Mouse (Mus musculus): ENCODE measurements at regions not wholly inside any gene's neighbourhood (a gene's known extent, or its start where the extent isn't known, plus 50 kb on each side); places are given as distances from the start of the nearest gene placed in this dataset.

GRCm38 (mm10) chr6:52424440-52424839 is 111.1 kb downstream of the Evx1 start:
- no peak for ATAC-seq (replicated peaks; ENCODE audit: insufficient number of reproducible peaks, low FRiP score, low TSS enrichment, poor library complexity, severe bottlenecking)

GRCm38 (mm10) chr6:52425082-52425481 is 111.8 kb downstream of the Evx1 start:
- ATAC-seq (replicated peaks; ENCODE audit: insufficient number of reproducible peaks, low FRiP score, low TSS enrichment, poor library complexity, severe bottlenecking): no peak

GRCm38 (mm10) chr6:52428489-52429203 is 115.3 kb downstream of the Evx1 start:
- ATAC-seq (replicated peaks; ENCODE audit: insufficient number of reproducible peaks, low FRiP score, low TSS enrichment, poor library complexity, severe bottlenecking): no peak

GRCm38 (mm10) chr6:52429204-52429552 is 115.9 kb downstream of the Evx1 start:
- no peak for ATAC-seq (replicated peaks; ENCODE audit: insufficient number of reproducible peaks, low FRiP score, low TSS enrichment, poor library complexity, severe bottlenecking)

GRCm38 (mm10) chr6:52433234-52433633 is 119.9 kb downstream of the Evx1 start:
- ATAC-seq (replicated peaks; ENCODE audit: insufficient number of reproducible peaks, low FRiP score, low TSS enrichment, poor library complexity, severe bottlenecking): no peak

- no peak for ATAC-seq (replicated peaks; ENCODE audit: insufficient number of reproducible peaks, low FRiP score, low TSS enrichment, poor library complexity, severe bottlenecking)
Observed at GRCm38 (mm10) chr6:52434771-52435170, 121.5 kb downstream of the Evx1 start.

GRCm38 (mm10) chr6:52435358-52435757 is 122.1 kb downstream of the Evx1 start:
- ATAC-seq (replicated peaks; ENCODE audit: insufficient number of reproducible peaks, low FRiP score, low TSS enrichment, poor library complexity, severe bottlenecking): no peak

GRCm38 (mm10) chr6:52438366-52438765 is 125.1 kb downstream of the Evx1 start:
- ATAC-seq (replicated peaks; ENCODE audit: insufficient number of reproducible peaks, low FRiP score, low TSS enrichment, poor library complexity, severe bottlenecking): no peak

GRCm38 (mm10) chr6:52439204-52439603 is 125.9 kb downstream of the Evx1 start:
- ATAC-seq (replicated peaks; ENCODE audit: insufficient number of reproducible peaks, low FRiP score, low TSS enrichment, poor library complexity, severe bottlenecking): no peak

GRCm38 (mm10) chr6:52440160-52440559 is 126.9 kb downstream of the Evx1 start:
- ATAC-seq (replicated peaks; ENCODE audit: insufficient number of reproducible peaks, low FRiP score, low TSS enrichment, poor library complexity, severe bottlenecking): no peak

- ATAC-seq (replicated peaks; ENCODE audit: insufficient number of reproducible peaks, low FRiP score, low TSS enrichment, poor library complexity, severe bottlenecking): no peak
Observed at GRCm38 (mm10) chr6:52443112-52443984, 130.1 kb downstream of the Evx1 start.

GRCm38 (mm10) chr6:52458828-52459227 is 145.5 kb downstream of the Evx1 start:
- no peak for ATAC-seq (replicated peaks; ENCODE audit: insufficient number of reproducible peaks, low FRiP score, low TSS enrichment, poor library complexity, severe bottlenecking)

GRCm38 (mm10) chr6:52461186-52461585 is 147.9 kb downstream of the Evx1 start:
- ATAC-seq (replicated peaks; ENCODE audit: insufficient number of reproducible peaks, low FRiP score, low TSS enrichment, poor library complexity, severe bottlenecking): no peak

GRCm38 (mm10) chr6:52463369-52463768 is 150.1 kb downstream of the Evx1 start:
- no peak for ATAC-seq (replicated peaks; ENCODE audit: insufficient number of reproducible peaks, low FRiP score, low TSS enrichment, poor library complexity, severe bottlenecking)

- ATAC-seq (replicated peaks; ENCODE audit: insufficient number of reproducible peaks, low FRiP score, low TSS enrichment, poor library complexity, severe bottlenecking): no peak
Observed at GRCm38 (mm10) chr6:52464571-52464970, 151.3 kb downstream of the Evx1 start.

- ATAC-seq (replicated peaks; ENCODE audit: insufficient number of reproducible peaks, low FRiP score, low TSS enrichment, poor library complexity, severe bottlenecking): no peak
Observed at GRCm38 (mm10) chr6:52465834-52466525, 152.7 kb downstream of the Evx1 start.

GRCm38 (mm10) chr6:52470831-52471230 is 157.5 kb downstream of the Evx1 start:
- ATAC-seq (replicated peaks; ENCODE audit: insufficient number of reproducible peaks, low FRiP score, low TSS enrichment, poor library complexity, severe bottlenecking): no peak

GRCm38 (mm10) chr6:52471384-52471957 is 158.2 kb downstream of the Evx1 start:
- ATAC-seq (replicated peaks; ENCODE audit: insufficient number of reproducible peaks, low FRiP score, low TSS enrichment, poor library complexity, severe bottlenecking): 0 out of 2 replicates have a peak, but pooled peaks have one; percentile 52

- no peak for ATAC-seq (replicated peaks; ENCODE audit: insufficient number of reproducible peaks, low FRiP score, low TSS enrichment, poor library complexity, severe bottlenecking)
Observed at GRCm38 (mm10) chr6:52472008-52472407, 158.7 kb downstream of the Evx1 start.

All from monocyte, adult 5-6 weeks (primary cell).